Mouse (Mus musculus): ENCODE results near the gene Gm21627. TPM values are rescaled to one million over a fixed set of nuclear protein-coding genes. Genes with fewer than 3 reads are reported as not detected.

The Gm21627 gene
- polyA plus RNA-seq (2012; ENCODE audit: low replicate concordance): not detected in 2 replicates

GRCm38 (mm10) chrY:63228127-63228526 is at the start of gene Gm21627:
Gene Gm21627 (plus strand): TSS chrY:63228427.

